Mouse (Mus musculus): Measurements from ENCODE around the gene BC005561. TPM values are rescaled to one million over a fixed set of nuclear protein-coding genes. Genes with fewer than 3 reads are reported as not detected.

The BC005561 gene
- polyA plus RNA-seq (2015; fragmentation: Nextera tagmentation; extraction: Ambion mirVana) = 2.3 and 2.6 TPM in 2 replicates

- peak; percentile 88 for ATAC-seq (ENCODE audit: low read depth)
- H3K9me3 ChIP-seq (replicated peaks; ENCODE audit: control insufficient read depth, low read length) = no peaks in the 10 kb centered on the region
- peak within 1 kb of the TSS; percentile 82 for H3K9ac ChIP-seq (ENCODE audit: low read depth, low read length)
- peak within 1 kb of the TSS; percentile 69 for H3K4me2 ChIP-seq (ENCODE audit: low read depth, low read length)
- H3K4me3 ChIP-seq (ENCODE audit: low read depth, low read length) = peak within 1 kb of the TSS; percentile 79
- WGBS (ENCODE audit: insufficient replicate concordance) = under 1% methylated on average over 64 of the region's 83 CpGs
- H3K27me3 ChIP-seq (ENCODE audit: control insufficient read depth, insufficient read depth, low read depth, low read length) = no peaks in the 10 kb centered on the region
- H3K4me1 ChIP-seq (ENCODE audit: control insufficient read depth, low read depth, low read length) = no peaks in the 10 kb centered on the region
- H3K36me3 ChIP-seq (ENCODE audit: control insufficient read depth, insufficient read depth) = no peaks in the 10 kb centered on the region
- peak within 1 kb of the TSS; percentile 88 for H3K27ac ChIP-seq (ENCODE audit: low read length)
Observed at GRCm38 (mm10) chr5:104508195-104508891, at the start of gene BC005561. BC005561 (plus strand) TSS chr5:104508352.

- no peaks in the 10 kb centered on the region for H3K9me3 ChIP-seq (replicated peaks; ENCODE audit: control insufficient read depth, low read length)
- H3K36me3 ChIP-seq (ENCODE audit: control insufficient read depth, insufficient read depth) = no peaks in the 10 kb centered on the region
- peak; percentile 82 for ATAC-seq (ENCODE audit: low read depth)
- H3K27me3 ChIP-seq (ENCODE audit: control insufficient read depth, insufficient read depth, low read depth, low read length) = peaks cover 16% of the 10 kb centered on the region
- peak within 1 kb of the TSS; percentile 51 for H3K9ac ChIP-seq (ENCODE audit: low read depth, low read length)
- WGBS (ENCODE audit: insufficient replicate concordance) = 9% methylated on average over 46 of the region's 46 CpGs
- H3K4me3 ChIP-seq (ENCODE audit: low read depth, low read length) = peak within 1 kb of the TSS; percentile 65
- no peak within 1 kb of the TSS for H3K27ac ChIP-seq (ENCODE audit: low read length)
- H3K4me1 ChIP-seq (ENCODE audit: control insufficient read depth, low read depth, low read length) = no peaks in the 10 kb centered on the region
- peak within 1 kb of the TSS; percentile 60 for H3K4me2 ChIP-seq (ENCODE audit: low read depth, low read length)
Observed at GRCm38 (mm10) chr5:104458832-104459705, 49.1 kb upstream of the BC005561 start, which contains the start of gene Pkd2. Pkd2 (plus strand) TSS chr5:104459450.

GRCm38 (mm10) chr5:104459706-104460455 lies 48.3 kb upstream of the BC005561 start:
- peak; percentile 54 for ATAC-seq (ENCODE audit: low read depth)
- WGBS (ENCODE audit: insufficient replicate concordance) = 2% methylated on average over 52 of the region's 82 CpGs
- H3K4me3 ChIP-seq (ENCODE audit: low read depth, low read length) = peak overlapping the region; percentile 65
- H3K9ac ChIP-seq (ENCODE audit: low read depth, low read length) = peak overlapping the region; percentile 51
- H3K27me3 ChIP-seq (ENCODE audit: control insufficient read depth, insufficient read depth, low read depth, low read length) = peaks cover 16% of the 10 kb centered on the region
- no peaks in the 10 kb centered on the region for H3K36me3 ChIP-seq (ENCODE audit: control insufficient read depth, insufficient read depth)
- peak overlapping the region; percentile 60 for H3K4me2 ChIP-seq (ENCODE audit: low read depth, low read length)
- H3K4me1 ChIP-seq (ENCODE audit: control insufficient read depth, low read depth, low read length) = no peaks in the 10 kb centered on the region
- no peak overlapping the region for H3K27ac ChIP-seq (ENCODE audit: low read length)
- no peaks in the 10 kb centered on the region for H3K9me3 ChIP-seq (replicated peaks; ENCODE audit: control insufficient read depth, low read length)

DNA sequence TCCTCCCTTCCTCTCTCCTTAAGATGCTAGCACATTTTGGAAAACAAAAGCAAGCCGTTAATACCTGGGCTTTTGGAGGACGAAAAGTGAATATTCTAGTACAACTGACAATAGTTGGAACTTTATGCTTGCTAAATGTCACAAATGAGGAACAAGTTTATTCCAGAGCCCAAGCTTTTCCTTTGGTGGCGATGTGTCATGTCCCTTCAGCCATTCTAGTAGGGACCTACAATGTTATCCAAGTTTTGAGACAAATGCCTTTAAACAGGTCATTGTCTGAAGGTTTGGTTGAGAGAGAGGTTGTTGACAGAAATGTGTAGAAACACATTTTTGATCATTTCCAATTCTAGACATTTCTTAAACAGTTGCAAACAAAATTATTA lies 47.7 kb upstream of the BC005561 start:
- H3K9ac ChIP-seq (ENCODE audit: low read depth, low read length) = no peak overlapping the region
- 30% methylated on average over 3 of the region's 3 CpGs for whole genome bisulfite sequencing (ENCODE audit: insufficient replicate concordance)
- ATAC-seq (ENCODE audit: low read depth) = no peak

DNA sequence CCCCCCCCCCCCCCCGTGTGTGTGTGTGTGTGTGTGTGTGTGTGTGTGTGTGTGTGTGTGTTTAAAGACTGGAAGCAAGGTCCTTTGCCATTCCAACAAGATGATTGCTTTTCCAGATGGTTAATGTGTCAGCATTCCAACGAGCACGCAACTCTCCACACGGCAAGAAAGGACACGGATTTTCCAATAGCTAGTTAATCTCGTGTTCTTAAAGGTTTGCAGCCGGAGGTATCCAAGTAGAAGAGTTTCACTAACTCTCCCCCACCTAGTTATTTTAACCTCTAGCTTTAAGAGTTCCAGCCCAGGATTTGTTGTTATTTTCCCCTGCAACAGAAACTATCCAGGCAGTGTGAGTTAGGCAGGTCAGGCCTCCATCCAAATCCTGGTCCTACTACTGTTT lies 47.3 kb upstream of the BC005561 start:
- ATAC-seq (ENCODE audit: low read depth) = no peak
- 76% methylated on average over 6 of the region's 7 CpGs for WGBS (ENCODE audit: insufficient replicate concordance)
- Histone ChIP-seq H3K27me3 (ENCODE audit: control insufficient read depth, insufficient read depth, low read depth, low read length) (peaks cover 16% of the 10 kb centered on the region), H3K9me3 (replicated peaks; ENCODE audit: control insufficient read depth, low read length) (no peaks in the 10 kb centered on the region), H3K9ac (ENCODE audit: low read depth, low read length) (no peak overlapping the region), H3K36me3 (ENCODE audit: control insufficient read depth, insufficient read depth) (no peaks in the 10 kb centered on the region), H3K4me2 (ENCODE audit: low read depth, low read length) (no peak overlapping the region), H3K4me3 (ENCODE audit: low read depth, low read length) (no peak overlapping the region), H3K27ac (ENCODE audit: low read length) (no peak overlapping the region), H3K4me1 (ENCODE audit: control insufficient read depth, low read depth, low read length) (no peaks in the 10 kb centered on the region)

More for the DNA sequence above, 47.7 kb upstream of the BC005561 start:
- Histone ChIP-seq H3K4me3 (ENCODE audit: low read depth, low read length) (peak overlapping the region; percentile 65), H3K36me3 (ENCODE audit: control insufficient read depth, insufficient read depth) (no peaks in the 10 kb centered on the region), H3K27ac (ENCODE audit: low read length) (no peak overlapping the region), H3K9me3 (replicated peaks; ENCODE audit: control insufficient read depth, low read length) (no peaks in the 10 kb centered on the region), H3K4me1 (ENCODE audit: control insufficient read depth, low read depth, low read length) (no peaks in the 10 kb centered on the region), H3K4me2 (ENCODE audit: low read depth, low read length) (peak overlapping the region; percentile 60), H3K27me3 (ENCODE audit: control insufficient read depth, insufficient read depth, low read depth, low read length) (peaks cover 16% of the 10 kb centered on the region)

GRCm38 (mm10) chr5:104465279-104465678 lies 42.9 kb upstream of the BC005561 start:
- Histone ChIP-seq H3K4me2 (ENCODE audit: low read depth, low read length) (no peak overlapping the region), H3K9me3 (replicated peaks; ENCODE audit: control insufficient read depth, low read length) (no peaks in the 10 kb centered on the region), H3K36me3 (ENCODE audit: control insufficient read depth, insufficient read depth) (no peaks in the 10 kb centered on the region), H3K27me3 (ENCODE audit: control insufficient read depth, insufficient read depth, low read depth, low read length) (peaks cover 2% of the 10 kb centered on the region), H3K27ac (ENCODE audit: low read length) (no peak overlapping the region), H3K4me1 (ENCODE audit: control insufficient read depth, low read depth, low read length) (no peaks in the 10 kb centered on the region), H3K4me3 (ENCODE audit: low read depth, low read length) (no peak overlapping the region), H3K9ac (ENCODE audit: low read depth, low read length) (no peak overlapping the region)
- ATAC-seq (ENCODE audit: low read depth) = no peak
- 72% methylated on average over 8 of the region's 8 CpGs for whole genome bisulfite sequencing (ENCODE audit: insufficient replicate concordance)

GRCm38 (mm10) chr5:104465731-104466130 lies 42.4 kb upstream of the BC005561 start:
- Histone ChIP-seq H3K9ac (ENCODE audit: low read depth, low read length) (no peak overlapping the region), H3K4me1 (ENCODE audit: control insufficient read depth, low read depth, low read length) (no peaks in the 10 kb centered on the region), H3K9me3 (replicated peaks; ENCODE audit: control insufficient read depth, low read length) (no peaks in the 10 kb centered on the region), H3K4me2 (ENCODE audit: low read depth, low read length) (no peak overlapping the region), H3K4me3 (ENCODE audit: low read depth, low read length) (no peak overlapping the region), H3K27ac (ENCODE audit: low read length) (no peak overlapping the region), H3K27me3 (ENCODE audit: control insufficient read depth, insufficient read depth, low read depth, low read length) (no peaks in the 10 kb centered on the region), H3K36me3 (ENCODE audit: control insufficient read depth, insufficient read depth) (no peaks in the 10 kb centered on the region)
- 76% methylated on average over 12 of the region's 12 CpGs for WGBS (ENCODE audit: insufficient replicate concordance)
- no peak for ATAC-seq (ENCODE audit: low read depth)

DNA sequence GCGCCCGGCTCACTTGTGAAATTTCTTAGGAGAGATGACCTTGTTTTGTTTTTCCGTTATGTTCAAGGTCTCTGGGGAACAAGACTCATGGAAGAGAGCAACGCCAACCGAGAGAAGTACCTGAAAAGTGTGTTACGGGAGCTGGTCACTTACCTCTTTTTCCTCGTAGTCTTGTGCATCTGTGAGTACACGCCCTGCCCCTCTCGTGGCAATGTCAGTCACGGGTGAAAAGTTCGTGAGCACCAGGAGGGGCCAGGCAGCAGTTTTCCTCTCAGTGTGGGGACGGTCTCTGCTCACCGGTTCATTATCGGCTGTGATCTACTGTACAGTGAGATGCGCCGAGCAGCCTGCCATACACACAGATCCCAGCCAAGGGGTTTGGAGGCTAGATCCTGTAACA lies 41.3 kb upstream of the BC005561 start:
- H3K9me3 ChIP-seq (replicated peaks; ENCODE audit: control insufficient read depth, low read length) = no peaks in the 10 kb centered on the region
- H3K4me1 ChIP-seq (ENCODE audit: control insufficient read depth, low read depth, low read length) = no peaks in the 10 kb centered on the region
- no peak overlapping the region for H3K9ac ChIP-seq (ENCODE audit: low read depth, low read length)
- H3K4me3 ChIP-seq (ENCODE audit: low read depth, low read length) = no peak overlapping the region
- H3K27ac ChIP-seq (ENCODE audit: low read length) = no peak overlapping the region
- H3K27me3 ChIP-seq (ENCODE audit: control insufficient read depth, insufficient read depth, low read depth, low read length) = no peaks in the 10 kb centered on the region
- no peaks in the 10 kb centered on the region for H3K36me3 ChIP-seq (ENCODE audit: control insufficient read depth, insufficient read depth)
- 81% methylated on average over 16 of the region's 16 CpGs for WGBS (ENCODE audit: insufficient replicate concordance)
- no peak overlapping the region for H3K4me2 ChIP-seq (ENCODE audit: low read depth, low read length)
- no peak for ATAC-seq (ENCODE audit: low read depth)
